Mouse (Mus musculus): ENCODE measurements around the gene Clk3. TPM values are rescaled to one million over a fixed set of nuclear protein-coding genes. Genes with fewer than 3 reads are reported as not detected.
A peak's percentile ranks its signal among the peaks of the same experiment; 100 is the strongest.

Gene Clk3
- polyA plus RNA-seq (2015; fragmentation: Nextera tagmentation; extraction: Ambion mirVana): 65.5 and 67.0 TPM in 2 replicates

DNA sequence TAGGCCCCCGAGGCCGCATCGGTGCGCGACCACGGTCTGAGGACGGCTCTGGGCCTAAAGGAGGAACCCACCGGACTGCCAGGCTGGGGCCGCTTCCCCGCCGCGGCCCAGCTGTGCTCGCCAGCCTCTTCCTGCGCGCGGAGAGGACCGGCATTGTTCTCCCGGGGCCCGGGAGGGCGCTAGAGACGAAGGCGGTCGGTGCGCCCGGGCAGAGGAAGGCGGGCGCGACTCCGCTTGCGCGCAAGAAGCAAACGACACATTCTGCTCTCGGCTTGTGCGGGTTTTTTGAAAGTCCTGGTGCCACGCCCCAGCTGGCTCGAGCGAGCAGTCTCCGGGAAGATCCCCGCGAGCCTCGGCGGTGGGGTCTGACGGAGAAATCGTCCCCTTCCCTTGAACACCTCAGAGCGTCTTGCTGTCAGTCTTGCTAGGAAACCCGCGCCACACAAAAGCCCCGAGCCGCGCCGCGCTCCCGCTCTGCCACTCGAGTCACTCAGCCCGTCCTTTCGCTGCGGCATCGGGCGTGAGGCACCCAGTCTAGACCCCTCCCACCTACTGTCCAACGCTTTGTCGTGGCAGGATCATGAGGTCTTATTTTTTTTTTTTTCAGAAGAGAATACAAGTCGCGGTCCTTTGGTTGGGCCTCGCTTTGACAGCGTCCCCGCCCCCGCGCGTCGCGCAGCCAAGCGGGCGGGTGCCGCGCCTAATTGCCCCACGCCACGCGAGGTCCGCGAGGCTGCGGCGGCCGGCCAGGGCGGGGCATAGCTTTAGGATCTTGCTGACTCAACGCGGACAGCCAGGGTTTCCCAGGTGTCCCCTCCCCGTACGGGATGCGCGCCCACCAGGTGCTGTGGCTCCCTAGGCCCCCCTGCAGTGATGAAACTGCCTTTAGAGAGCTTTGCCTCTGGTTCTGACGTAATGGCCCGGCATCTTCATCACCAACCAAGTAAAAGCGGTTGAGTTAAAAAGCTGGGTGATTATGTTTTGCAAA is at the start of gene Clk3:
TSS of gene Clk3 (minus strand) at position 497 of the 988 bp plus-strand sequence.
- WGBS: under 1% methylated on average over 93 of the region's 93 CpGs
- Histone ChIP-seq H3K4me2 (peak within 1 kb of the TSS; percentile 83), H3K4me1 (replicated peaks) (peaks cover 38% of the 10 kb centered on the region), H3K36me3 (peaks cover 9% of the 10 kb centered on the region), H3K27ac (replicated peaks) (peak within 1 kb of the TSS; percentile 99), H3K9ac (peak within 1 kb of the TSS; percentile 96), H3K4me3 (peak within 1 kb of the TSS; percentile 97), H3K9me3 (no peaks in the 10 kb centered on the region), H3K27me3 (no peaks in the 10 kb centered on the region)
- peak; percentile 77 for ATAC-seq (ENCODE audit: low FRiP score, low read depth)

DNA sequence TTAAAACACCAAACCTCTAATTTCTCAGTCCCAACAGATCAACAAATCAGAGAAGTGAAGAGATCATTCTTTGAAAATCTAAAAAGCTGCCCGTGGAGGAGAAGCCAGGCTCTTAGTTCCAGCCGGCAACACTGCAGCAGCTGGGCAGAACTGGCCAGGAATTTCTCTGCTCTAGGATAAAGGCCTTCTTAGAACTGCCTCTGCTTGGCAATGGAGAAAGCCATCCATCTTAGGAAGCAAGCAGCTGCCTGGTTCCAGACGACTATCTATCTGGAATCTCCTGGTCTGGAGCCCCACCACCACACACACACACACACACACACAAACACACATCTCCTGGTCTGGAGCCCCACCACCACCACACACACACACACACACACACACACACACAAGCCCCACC is 49.2 kb upstream of the Clk3 start:
- Histone ChIP-seq H3K27me3 (no peaks in the 10 kb centered on the region), H3K4me2 (no peak overlapping the region), H3K4me1 (replicated peaks) (peaks cover 66% of the 10 kb centered on the region), H3K27ac (replicated peaks) (no peak overlapping the region), H3K4me3 (no peak overlapping the region), H3K9me3 (no peaks in the 10 kb centered on the region), H3K9ac (no peak overlapping the region), H3K36me3 (no peaks in the 10 kb centered on the region)
- 24% methylated on average over 3 of the region's 3 CpGs for WGBS
- no peak for ATAC-seq (ENCODE audit: low FRiP score, low read depth)

DNA sequence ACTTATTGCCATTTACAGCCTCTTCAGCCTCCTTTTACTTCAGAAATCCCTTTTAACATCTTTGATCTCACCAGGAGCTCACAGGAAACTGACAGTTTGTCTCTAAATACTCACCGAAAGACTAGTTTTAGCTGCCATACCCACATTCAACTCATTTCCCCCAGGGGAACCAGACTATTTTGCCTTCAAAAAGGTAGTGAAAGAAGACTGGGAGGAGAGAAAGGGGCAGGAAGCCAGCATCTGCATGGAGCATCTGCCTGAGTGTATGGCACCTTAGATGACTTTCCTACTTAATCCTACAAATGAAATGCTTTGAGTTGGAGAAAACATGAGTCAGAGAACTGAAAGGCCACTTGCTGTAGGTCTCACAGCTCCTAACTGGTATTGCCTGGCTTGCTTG is 48.4 kb upstream of the Clk3 start:
- Histone ChIP-seq H3K36me3 (no peaks in the 10 kb centered on the region), H3K27me3 (no peaks in the 10 kb centered on the region), H3K4me1 (replicated peaks) (peaks cover 71% of the 10 kb centered on the region), H3K9me3 (no peaks in the 10 kb centered on the region), H3K27ac (replicated peaks) (0 out of 2 replicates have a peak overlapping the region, but pooled peaks have one; percentile 18), H3K4me3 (no peak overlapping the region), H3K4me2 (no peak overlapping the region), H3K9ac (no peak overlapping the region)
- no peak for ATAC-seq (ENCODE audit: low FRiP score, low read depth)
- WGBS: 16% methylated on average over 1 of the region's 1 CpGs

DNA sequence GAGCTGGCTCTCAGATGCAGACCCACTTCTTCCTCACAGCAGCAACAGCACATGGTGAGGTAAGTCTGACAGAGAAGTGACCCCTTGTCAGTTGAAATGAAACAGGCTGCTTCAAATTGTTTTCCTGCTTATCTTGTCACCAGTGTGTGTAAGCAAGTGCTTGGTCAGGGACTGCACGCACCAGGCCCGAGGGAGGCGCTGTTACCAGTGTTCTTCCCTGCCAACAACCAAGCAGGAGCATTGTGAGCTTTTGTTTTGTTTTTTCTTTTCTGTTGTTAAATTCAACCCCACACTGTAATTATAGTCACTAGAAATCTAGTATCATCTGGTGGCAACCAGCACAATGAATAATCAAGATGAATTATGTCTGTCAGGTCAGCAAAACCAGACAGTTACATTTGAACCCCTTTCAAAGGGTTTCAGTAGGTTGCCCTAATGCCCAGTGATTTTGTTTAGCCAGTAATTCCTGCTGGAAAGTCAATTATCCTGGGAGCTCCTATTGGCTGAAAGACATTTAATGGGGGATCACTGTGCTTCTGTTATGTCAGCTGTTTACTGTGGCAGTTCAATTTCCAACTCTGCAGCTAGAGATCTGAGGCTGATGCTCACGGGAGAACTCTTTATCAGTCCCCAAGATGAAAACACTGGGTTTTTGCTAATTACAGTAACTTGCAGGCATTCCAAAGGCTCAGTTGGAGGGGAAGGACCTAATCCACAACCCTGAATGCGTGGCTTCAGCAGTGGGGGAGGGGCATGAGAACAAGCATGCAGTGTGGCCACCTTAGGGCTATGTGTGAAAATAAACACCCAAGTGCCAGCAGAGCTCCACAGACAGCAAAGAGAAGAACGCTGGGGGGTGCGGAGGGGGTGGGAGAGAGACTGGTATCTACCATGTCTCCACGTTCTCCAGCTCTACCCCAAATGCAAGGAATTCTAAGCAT is 46.4 kb upstream of the Clk3 start:
- Histone ChIP-seq H3K4me2 (no peak overlapping the region), H3K9ac (no peak overlapping the region), H3K27me3 (no peaks in the 10 kb centered on the region), H3K9me3 (no peaks in the 10 kb centered on the region), H3K27ac (replicated peaks) (peak overlapping the region; percentile 40), H3K4me3 (no peak overlapping the region), H3K4me1 (replicated peaks) (peaks cover 67% of the 10 kb centered on the region), H3K36me3 (no peaks in the 10 kb centered on the region)
- ATAC-seq (ENCODE audit: low FRiP score, low read depth): no peak
- WGBS: 46% methylated on average over 8 of the region's 8 CpGs

DNA sequence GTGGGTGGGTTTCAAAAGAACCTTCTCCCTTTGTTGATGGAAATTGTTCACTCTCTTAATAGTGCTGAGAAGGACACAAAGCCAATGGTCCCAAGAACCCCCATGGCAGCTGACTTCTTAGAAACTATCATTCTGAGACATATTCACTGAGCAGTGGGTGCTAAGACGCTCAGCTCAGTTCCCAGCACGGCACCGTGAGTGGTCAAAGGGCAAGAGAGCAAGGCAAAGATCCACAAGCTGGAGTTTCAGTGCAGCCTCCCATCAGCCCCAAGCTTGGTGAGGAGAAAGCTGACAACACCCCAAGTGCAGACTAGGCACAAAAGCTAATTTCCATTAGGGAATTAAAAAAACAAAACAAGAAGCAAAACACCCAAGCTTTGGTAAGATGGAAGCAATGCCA is 45.0 kb upstream of the Clk3 start:
- Histone ChIP-seq H3K36me3 (no peaks in the 10 kb centered on the region), H3K4me2 (no peak overlapping the region), H3K27me3 (no peaks in the 10 kb centered on the region), H3K9ac (no peak overlapping the region), H3K9me3 (no peaks in the 10 kb centered on the region), H3K4me1 (replicated peaks) (peaks cover 63% of the 10 kb centered on the region), H3K4me3 (no peak overlapping the region), H3K27ac (replicated peaks) (no peak overlapping the region)
- no peak for ATAC-seq (ENCODE audit: low FRiP score, low read depth)
- WGBS: 47% methylated on average over 3 of the region's 3 CpGs

DNA sequence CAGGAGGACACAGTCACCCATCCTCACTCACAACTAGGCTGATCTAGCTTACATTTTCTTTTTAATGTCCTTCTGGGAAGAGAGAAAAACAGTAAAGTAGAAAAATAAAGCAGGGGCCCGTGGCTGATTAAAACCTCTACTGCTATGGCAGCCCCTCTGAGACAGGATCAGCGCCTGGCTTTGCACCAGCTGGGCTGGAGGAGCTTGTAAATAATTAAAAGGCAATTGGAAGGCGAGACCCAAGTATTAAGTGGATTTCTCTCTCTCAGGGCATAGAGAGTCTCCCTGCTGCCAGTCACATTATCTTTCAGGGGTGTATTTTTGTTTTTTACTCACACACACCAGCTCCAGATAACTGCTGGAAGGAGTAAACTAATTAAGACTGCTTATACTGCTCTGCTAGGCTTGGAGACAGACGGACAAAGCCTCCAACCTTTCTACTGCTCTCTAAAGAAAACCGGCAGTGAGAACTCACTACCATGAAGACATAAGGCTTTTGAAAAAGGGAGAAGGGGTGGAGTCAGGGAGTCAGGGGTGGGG is 43.2 kb upstream of the Clk3 start:
- Histone ChIP-seq H3K27ac (replicated peaks) (peak overlapping the region; percentile 57), H3K9ac (no peak overlapping the region), H3K4me2 (no peak overlapping the region), H3K4me3 (no peak overlapping the region), H3K27me3 (no peaks in the 10 kb centered on the region), H3K4me1 (replicated peaks) (peaks cover 52% of the 10 kb centered on the region), H3K36me3 (no peaks in the 10 kb centered on the region), H3K9me3 (no peaks in the 10 kb centered on the region)
- ATAC-seq (ENCODE audit: low FRiP score, low read depth): no peak
- WGBS: 20% methylated on average over 5 of the region's 5 CpGs

DNA sequence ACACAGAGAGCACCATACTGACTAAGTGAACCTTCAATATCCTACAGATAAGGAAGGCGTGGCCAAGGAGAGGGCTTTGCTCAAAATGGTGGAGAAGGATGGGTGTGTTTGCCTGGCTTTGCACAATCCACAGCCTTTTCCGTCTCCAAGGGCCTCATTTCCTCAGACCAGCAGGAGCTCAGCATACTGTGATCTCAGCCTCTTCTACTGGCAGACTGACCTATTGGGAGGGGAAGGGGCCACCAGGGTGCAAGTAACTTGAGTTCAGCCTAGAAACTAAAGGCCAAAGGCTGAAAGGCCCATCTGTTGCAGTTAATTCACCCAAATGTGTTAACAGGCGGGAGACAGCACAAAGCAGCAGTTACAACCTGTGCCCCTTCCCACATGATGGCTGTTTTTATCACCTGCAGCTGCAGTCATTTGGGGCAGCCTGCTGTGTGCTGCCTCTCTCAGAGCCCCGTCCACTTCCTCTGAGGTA is 41.6 kb upstream of the Clk3 start:
- 48% methylated on average over 4 of the region's 4 CpGs for WGBS
- H3K4me1 ChIP-seq (replicated peaks): peaks cover 51% of the 10 kb centered on the region
- H3K4me3 ChIP-seq: no peak overlapping the region
- H3K9ac ChIP-seq: no peak overlapping the region
- H3K27me3 ChIP-seq: no peaks in the 10 kb centered on the region
- no peaks in the 10 kb centered on the region for H3K9me3 ChIP-seq
- H3K4me2 ChIP-seq: no peak overlapping the region
- no peaks in the 10 kb centered on the region for H3K36me3 ChIP-seq
- H3K27ac ChIP-seq (replicated peaks): no peak overlapping the region
- ATAC-seq (ENCODE audit: low FRiP score, low read depth): no peak

DNA sequence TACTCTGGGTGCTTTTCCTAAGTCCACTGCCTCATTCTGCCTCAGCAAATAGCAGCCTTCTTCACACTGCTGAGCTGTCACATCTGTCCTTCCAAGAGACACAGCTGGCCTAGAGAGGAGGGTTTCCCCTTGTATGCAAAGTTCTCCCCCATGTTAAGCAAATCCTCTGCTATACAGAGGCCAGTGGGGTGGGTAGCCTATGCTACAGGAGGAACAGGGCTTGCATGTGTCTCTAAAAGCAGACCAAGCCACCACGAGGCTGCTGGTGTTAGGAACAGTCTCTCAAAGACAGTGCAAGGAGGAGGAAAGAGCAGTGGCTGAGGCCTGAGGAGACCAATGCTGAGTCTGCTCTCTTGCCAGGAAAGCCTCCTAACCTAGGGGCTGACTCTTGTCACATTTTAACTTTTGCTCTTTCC is 40.4 kb upstream of the Clk3 start:
- ATAC-seq (ENCODE audit: low FRiP score, low read depth): no peak
- peaks cover 40% of the 10 kb centered on the region for H3K4me1 ChIP-seq (replicated peaks)
- 56% methylated on average over 1 of the region's 1 CpGs for WGBS

DNA sequence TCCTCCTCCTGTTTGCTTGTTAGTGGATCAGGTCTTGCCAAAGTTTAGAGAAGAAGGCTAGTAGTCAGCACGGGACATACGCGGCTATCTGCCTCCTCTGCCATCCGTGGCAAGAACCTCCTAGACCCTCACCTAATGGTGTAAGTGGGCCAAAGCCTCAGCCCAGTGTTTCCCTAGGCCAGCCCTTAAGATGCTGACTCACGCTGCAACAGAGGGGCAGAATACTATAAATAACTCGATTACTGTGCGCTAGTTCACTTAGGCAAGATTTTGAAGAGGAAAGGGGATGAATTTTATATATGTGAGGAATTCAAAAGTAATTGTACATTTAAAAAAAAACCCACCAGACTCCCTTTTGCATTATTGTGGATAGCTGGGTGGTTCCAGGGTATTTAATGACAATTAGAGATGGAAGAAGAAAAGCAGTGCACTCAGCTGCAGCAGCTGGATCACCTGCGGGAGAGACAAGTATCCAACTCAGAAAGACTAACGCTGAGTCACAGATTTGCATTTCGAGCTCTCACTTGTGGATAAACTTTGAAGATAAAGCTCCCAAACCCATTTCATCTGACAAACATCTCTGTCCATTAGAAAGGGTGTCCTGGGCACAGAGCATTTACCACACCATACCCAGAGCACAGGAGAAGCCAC is 39.6 kb upstream of the Clk3 start:
- no peak overlapping the region for H3K9ac ChIP-seq
- no peaks in the 10 kb centered on the region for H3K27me3 ChIP-seq
- no peak overlapping the region for H3K4me3 ChIP-seq
- H3K9me3 ChIP-seq: no peaks in the 10 kb centered on the region
- peaks cover 32% of the 10 kb centered on the region for H3K4me1 ChIP-seq (replicated peaks)
- no peaks in the 10 kb centered on the region for H3K36me3 ChIP-seq
- no peak overlapping the region for H3K4me2 ChIP-seq
- H3K27ac ChIP-seq (replicated peaks): no peak overlapping the region
- WGBS: 73% methylated on average over 10 of the region's 10 CpGs
- ATAC-seq (ENCODE audit: low FRiP score, low read depth): no peak

More for the DNA sequence above, 40.4 kb upstream of the Clk3 start:
- H3K9me3 ChIP-seq: no peaks in the 10 kb centered on the region
- H3K36me3 ChIP-seq: no peaks in the 10 kb centered on the region
- H3K27me3 ChIP-seq: no peaks in the 10 kb centered on the region
- H3K9ac ChIP-seq: no peak overlapping the region
- H3K27ac ChIP-seq (replicated peaks): no peak overlapping the region
- no peak overlapping the region for H3K4me2 ChIP-seq
- H3K4me3 ChIP-seq: no peak overlapping the region

DNA sequence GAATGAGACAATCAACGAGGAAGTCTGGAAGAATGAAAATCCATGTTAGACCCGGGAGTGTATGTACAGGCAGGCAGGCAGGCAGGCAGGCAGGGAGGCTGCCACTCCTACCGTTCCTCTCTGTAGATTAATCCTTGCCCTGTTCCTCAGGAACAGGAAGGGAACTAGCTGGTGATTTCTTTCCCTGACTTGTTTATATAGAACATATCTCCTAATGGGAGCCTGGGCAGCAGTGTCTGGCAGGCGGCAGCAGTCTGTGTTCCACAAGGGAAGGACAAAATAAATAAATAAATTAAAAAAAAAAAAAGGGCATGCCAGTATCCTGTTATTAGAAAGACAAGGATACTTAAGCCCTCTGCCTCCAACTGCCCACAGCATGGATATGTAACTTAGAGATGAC is 38.2 kb upstream of the Clk3 start:
- Histone ChIP-seq H3K4me1 (replicated peaks) (peaks cover 26% of the 10 kb centered on the region), H3K27me3 (no peaks in the 10 kb centered on the region), H3K4me3 (no peak overlapping the region), H3K27ac (replicated peaks) (peak overlapping the region; percentile 6; the same call in 1 of the 2 replicates), H3K9ac (no peak overlapping the region), H3K36me3 (no peaks in the 10 kb centered on the region), H3K9me3 (no peaks in the 10 kb centered on the region), H3K4me2 (no peak overlapping the region)
- 16% methylated on average over 4 of the region's 4 CpGs for WGBS
- no peak for ATAC-seq (ENCODE audit: low FRiP score, low read depth)

DNA sequence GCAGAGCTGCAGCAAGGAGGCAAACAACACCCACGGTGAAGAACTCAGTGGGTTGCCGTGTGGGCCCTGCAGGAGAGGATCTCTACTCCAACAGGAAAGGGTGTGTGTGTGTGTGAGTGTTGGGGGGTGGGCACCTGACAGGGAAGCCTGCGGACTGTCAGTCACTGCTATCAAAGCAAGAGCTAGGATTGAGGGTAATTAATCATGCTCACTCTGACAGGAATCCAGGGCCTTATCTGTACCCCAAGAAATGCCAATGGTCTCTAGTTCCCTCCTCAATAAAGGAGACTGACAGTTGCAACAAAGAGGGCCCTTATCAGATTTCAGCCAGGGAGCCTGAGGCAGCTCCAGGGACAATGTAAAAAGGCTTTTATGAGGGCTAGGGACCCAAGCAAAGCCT is 37.4 kb upstream of the Clk3 start:
- ATAC-seq (ENCODE audit: low FRiP score, low read depth): no peak
- 17% methylated on average over 3 of the region's 3 CpGs for WGBS
- H3K9ac ChIP-seq: no peak overlapping the region
- H3K4me1 ChIP-seq (replicated peaks): peaks cover 24% of the 10 kb centered on the region
- H3K4me3 ChIP-seq: no peak overlapping the region
- no peaks in the 10 kb centered on the region for H3K27me3 ChIP-seq
- no peaks in the 10 kb centered on the region for H3K9me3 ChIP-seq
- no peaks in the 10 kb centered on the region for H3K36me3 ChIP-seq
- H3K4me2 ChIP-seq: no peak overlapping the region
- H3K27ac ChIP-seq (replicated peaks): peak overlapping the region; percentile 21; the same call in 1 of the 2 replicates

All from hindbrain, embryonic 15.5 days (tissue).